Mouse (Mus musculus) neural tube, embryonic 12.5 days (tissue): ENCODE measurements at regions not wholly inside any gene's neighbourhood (a gene's known extent, or its start where the extent isn't known, plus 50 kb on each side); places are given as distances from the start of the nearest gene placed in this dataset.

Experiments used
- ATAC-seq: fragments of 200-750 bp; cut with Nextera tagmentation; 2 replicates; pipeline ENCODE4 v1.8.0; 2017; ENCODE audit warnings: low read depth, mild to moderate bottlenecking, moderate TSS enrichment, moderate library complexity; ENCODE audit not compliant: low FRiP score
- H3K27ac ChIP-seq: fragments of 300-500 bp; sonication (generic); 2 replicates; pipeline ENCODE4 v1.5.1; 2016
- H3K27me3 ChIP-seq: fragments of 300-500 bp; sonication (generic); replicated peaks from 2 replicates; pipeline ENCODE4 v1.6.1; 2016; ENCODE audit warnings: mild to moderate bottlenecking
- H3K36me3 ChIP-seq: fragments of 300-500 bp; sonication (generic); 2 replicates; pipeline ENCODE4 v1.6.1; 2016; ENCODE audit warnings: mild to moderate bottlenecking
- H3K4me1 ChIP-seq: fragments of 300-500 bp; sonication (generic); 2 replicates; pipeline ENCODE4 v1.6.1; 2016
- H3K4me2 ChIP-seq: fragments of 300-500 bp; sonication (generic); replicated peaks from 2 replicates; pipeline ENCODE4 v1.6.1; 2016; ENCODE audit warnings: mild to moderate bottlenecking
- H3K4me3 ChIP-seq: fragments of 300-500 bp; sonication (generic); 2 replicates; pipeline ENCODE4 v1.5.1; 2016
- H3K9ac ChIP-seq: fragments of 300-500 bp; sonication (generic); 2 replicates; pipeline ENCODE4 v1.6.1; 2016; ENCODE audit warnings: mild to moderate bottlenecking
- H3K9me3 ChIP-seq: fragments of 300-500 bp; sonication (generic); 2 replicates; pipeline ENCODE4 v1.6.1; 2016; ENCODE audit warnings: mild to moderate bottlenecking
- WGBS: fragments of 180-500 bp; shearing (Covaris S2); methylation state at CpG from one replicate; pipeline ENCODE4 v1.1.7; 2016; 5-methylcytosine and 5-hydroxymethylcytosine counted together

DNA sequence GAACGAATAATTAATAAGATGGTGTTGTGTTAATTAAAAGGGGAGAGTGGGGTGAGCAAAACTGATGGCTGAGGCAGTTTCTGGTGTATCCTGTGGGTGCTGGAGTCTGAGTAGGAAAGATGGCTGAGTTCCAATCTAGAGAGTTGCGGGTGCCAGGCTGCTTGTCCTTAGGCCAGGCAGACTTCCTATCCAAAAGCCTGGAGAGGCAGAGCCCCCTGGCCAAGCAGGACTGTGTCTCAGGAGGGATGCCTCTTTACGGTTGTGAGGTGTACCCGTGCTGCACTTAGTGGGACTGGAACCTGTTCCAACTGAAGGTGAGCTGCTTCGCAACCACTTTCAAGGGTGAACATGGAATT is 836.3 kb upstream of the Lrrc6 start:
- ATAC-seq = no peak
- 90% methylated on average over 5 of the region's 5 CpGs for WGBS
- Histone ChIP-seq H3K9ac (no peak overlapping the region), H3K4me1 (no peaks in the 10 kb centered on the region), H3K4me3 (no peak overlapping the region), H3K36me3 (no peaks in the 10 kb centered on the region), H3K4me2 (no peak overlapping the region), H3K27me3 (no peaks in the 10 kb centered on the region), H3K9me3 (no peaks in the 10 kb centered on the region), H3K27ac (no peak overlapping the region)

- Histone ChIP-seq H3K4me3 (no peak overlapping the region), H3K36me3 (no peaks in the 10 kb centered on the region), H3K4me2 (no peak overlapping the region), H3K4me1 (no peaks in the 10 kb centered on the region), H3K9me3 (no peaks in the 10 kb centered on the region), H3K27me3 (no peaks in the 10 kb centered on the region), H3K27ac (no peak overlapping the region), H3K9ac (no peak overlapping the region)
- no peak for ATAC-seq
- WGBS = 57% methylated on average over 5 of the region's 5 CpGs
These were observed 835.8 kb upstream of the Lrrc6 start for GRCm38 (mm10) chr15:67336294-67337039.

GRCm38 (mm10) chr15:67332521-67332920 is 831.8 kb upstream of the Lrrc6 start:
- WGBS = 88% methylated on average over 1 of the region's 1 CpGs
- no peak overlapping the region for H3K27ac ChIP-seq
- H3K4me2 ChIP-seq = no peak overlapping the region
- no peak for ATAC-seq
- no peaks in the 10 kb centered on the region for H3K36me3 ChIP-seq
- no peaks in the 10 kb centered on the region for H3K4me1 ChIP-seq
- no peaks in the 10 kb centered on the region for H3K27me3 ChIP-seq
- H3K9ac ChIP-seq = no peak overlapping the region
- no peaks in the 10 kb centered on the region for H3K9me3 ChIP-seq
- no peak overlapping the region for H3K4me3 ChIP-seq

DNA sequence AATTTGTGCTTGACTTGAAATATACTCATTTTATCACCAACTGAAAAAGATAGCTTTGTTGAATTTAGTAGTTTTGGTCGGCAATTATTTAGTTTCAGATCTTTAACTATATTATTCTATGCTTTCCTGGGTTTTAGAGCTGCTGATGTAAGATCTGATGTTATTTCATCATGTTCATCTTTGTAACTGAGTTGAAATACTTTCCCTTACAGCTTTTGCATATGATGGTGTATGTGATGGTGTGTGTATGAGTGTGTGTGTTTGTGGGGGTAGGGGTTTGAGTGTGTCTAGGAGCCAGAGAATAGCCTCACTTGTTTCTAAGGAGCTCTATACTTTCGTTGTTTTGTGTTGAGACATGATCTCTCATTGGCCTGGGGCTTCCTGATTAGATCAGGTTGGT is 819.6 kb upstream of the Lrrc6 start:
- Histone ChIP-seq H3K9ac (no peak overlapping the region), H3K9me3 (no peaks in the 10 kb centered on the region), H3K4me3 (no peak overlapping the region), H3K27me3 (no peaks in the 10 kb centered on the region), H3K4me2 (no peak overlapping the region), H3K36me3 (no peaks in the 10 kb centered on the region), H3K27ac (no peak overlapping the region), H3K4me1 (no peaks in the 10 kb centered on the region)
- 91% methylated on average over 2 of the region's 2 CpGs for WGBS
- no peak for ATAC-seq

- Histone ChIP-seq H3K9me3 (no peaks in the 10 kb centered on the region), H3K9ac (no peak overlapping the region), H3K4me1 (no peaks in the 10 kb centered on the region), H3K27ac (no peak overlapping the region), H3K4me3 (no peak overlapping the region), H3K27me3 (no peaks in the 10 kb centered on the region), H3K4me2 (no peak overlapping the region), H3K36me3 (no peaks in the 10 kb centered on the region)
- 89% methylated on average over 1 of the region's 1 CpGs for WGBS
- ATAC-seq = no peak
These were observed 814.5 kb upstream of the Lrrc6 start for GRCm38 (mm10) chr15:67315202-67315601.

- Histone ChIP-seq H3K36me3 (no peaks in the 10 kb centered on the region), H3K9ac (no peak overlapping the region), H3K27ac (no peak overlapping the region), H3K9me3 (no peaks in the 10 kb centered on the region), H3K27me3 (no peaks in the 10 kb centered on the region), H3K4me3 (no peak overlapping the region), H3K4me1 (no peaks in the 10 kb centered on the region), H3K4me2 (no peak overlapping the region)
- no peak for ATAC-seq
These were observed 812.9 kb upstream of the Lrrc6 start for GRCm38 (mm10) chr15:67313648-67314047.

DNA sequence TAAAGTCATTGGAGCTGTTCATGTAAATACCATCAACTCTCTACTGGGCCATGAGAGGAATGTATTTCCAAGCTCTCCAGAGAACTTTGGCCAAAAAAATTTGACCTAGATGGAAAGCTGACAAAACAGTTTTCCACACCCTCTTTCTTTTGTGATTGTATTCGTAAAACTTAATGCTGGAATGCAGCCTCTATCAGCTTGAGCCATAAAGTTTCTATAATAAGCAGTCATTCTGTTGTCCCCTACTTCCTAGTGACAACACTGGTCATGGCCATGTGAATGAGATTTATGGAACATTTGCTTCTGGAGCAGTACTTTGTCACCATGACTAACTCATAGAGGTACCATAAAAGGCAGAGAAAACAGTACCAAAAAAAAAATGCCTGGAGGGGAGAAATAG is 805.0 kb upstream of the Lrrc6 start:
- H3K4me2 ChIP-seq = no peak overlapping the region
- H3K4me3 ChIP-seq = no peak overlapping the region
- ATAC-seq = no peak
- H3K36me3 ChIP-seq = no peaks in the 10 kb centered on the region
- H3K9me3 ChIP-seq = no peaks in the 10 kb centered on the region
- no peaks in the 10 kb centered on the region for H3K27me3 ChIP-seq
- WGBS = 51% methylated on average over 1 of the region's 1 CpGs
- H3K9ac ChIP-seq = no peak overlapping the region
- no peak overlapping the region for H3K27ac ChIP-seq
- no peaks in the 10 kb centered on the region for H3K4me1 ChIP-seq

GRCm38 (mm10) chr15:67303804-67304203 is 803.1 kb upstream of the Lrrc6 start:
- H3K27me3 ChIP-seq = no peaks in the 10 kb centered on the region
- no peak for ATAC-seq
- no peak overlapping the region for H3K4me2 ChIP-seq
- H3K4me1 ChIP-seq = no peaks in the 10 kb centered on the region
- 88% methylated on average over 1 of the region's 1 CpGs for whole genome bisulfite sequencing
- H3K4me3 ChIP-seq = no peak overlapping the region
- H3K27ac ChIP-seq = no peak overlapping the region
- no peak overlapping the region for H3K9ac ChIP-seq
- no peaks in the 10 kb centered on the region for H3K9me3 ChIP-seq
- H3K36me3 ChIP-seq = no peaks in the 10 kb centered on the region

DNA sequence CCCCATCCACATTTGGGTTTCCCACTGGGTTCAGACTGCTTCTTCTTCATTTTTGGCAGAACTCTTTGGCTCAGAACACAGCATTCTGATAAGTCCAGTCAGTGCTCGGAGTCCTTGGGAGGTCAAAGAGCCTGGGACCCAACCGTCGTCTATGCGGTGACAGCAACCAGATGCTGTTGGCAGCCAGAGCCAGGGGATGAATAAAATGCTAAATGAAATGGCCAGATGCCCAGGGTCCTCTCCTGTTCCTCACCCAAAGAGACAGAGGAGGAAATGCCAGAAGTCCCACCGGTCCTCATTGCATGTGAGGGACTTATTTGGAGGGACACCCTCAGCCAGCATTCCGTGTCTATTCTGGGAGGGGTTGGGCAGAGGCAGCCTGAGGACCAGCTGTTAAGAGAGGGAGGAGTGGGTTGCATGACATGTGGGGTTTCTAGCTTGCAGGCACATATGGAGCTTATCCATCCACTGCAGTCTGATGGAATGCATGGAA is 801.2 kb upstream of the Lrrc6 start:
- no peak overlapping the region for H3K4me2 ChIP-seq
- H3K36me3 ChIP-seq = no peaks in the 10 kb centered on the region
- H3K4me1 ChIP-seq = no peaks in the 10 kb centered on the region
- no peaks in the 10 kb centered on the region for H3K9me3 ChIP-seq
- 85% methylated on average over 6 of the region's 6 CpGs for WGBS
- no peak for ATAC-seq
- H3K27me3 ChIP-seq = no peaks in the 10 kb centered on the region
- H3K4me3 ChIP-seq = no peak overlapping the region
- no peak overlapping the region for H3K27ac ChIP-seq
- H3K9ac ChIP-seq = no peak overlapping the region

DNA sequence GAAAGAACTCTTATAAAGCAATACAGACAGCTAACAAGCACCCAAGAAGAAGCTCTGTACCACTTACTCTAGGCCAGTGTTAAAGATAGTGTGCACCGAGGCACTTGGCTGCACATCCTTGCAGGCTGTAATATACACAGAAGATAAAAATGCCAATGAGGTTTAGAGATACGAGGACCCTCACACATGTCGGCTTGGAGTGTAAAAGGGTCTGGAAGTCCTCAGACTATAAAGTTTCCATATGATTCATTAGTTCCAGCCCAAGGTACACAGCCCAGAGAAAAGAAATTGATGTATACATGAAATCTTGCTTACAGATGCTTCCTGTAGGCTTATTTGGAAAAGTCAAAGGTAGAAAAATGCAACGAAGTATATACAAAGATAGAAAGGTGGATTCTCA is 800.3 kb upstream of the Lrrc6 start:
- Histone ChIP-seq H3K4me2 (no peak overlapping the region), H3K4me1 (no peaks in the 10 kb centered on the region), H3K9ac (no peak overlapping the region), H3K4me3 (no peak overlapping the region), H3K27ac (no peak overlapping the region), H3K36me3 (no peaks in the 10 kb centered on the region), H3K9me3 (no peaks in the 10 kb centered on the region), H3K27me3 (no peaks in the 10 kb centered on the region)
- 77% methylated on average over 4 of the region's 4 CpGs for WGBS
- no peak for ATAC-seq

GRCm38 (mm10) chr15:67294797-67295196 is 794.1 kb upstream of the Lrrc6 start:
- 100% methylated on average over 1 of the region's 1 CpGs for WGBS
- H3K9me3 ChIP-seq = no peaks in the 10 kb centered on the region
- H3K4me2 ChIP-seq = no peak overlapping the region
- H3K27me3 ChIP-seq = no peaks in the 10 kb centered on the region
- H3K4me1 ChIP-seq = no peaks in the 10 kb centered on the region
- no peak overlapping the region for H3K27ac ChIP-seq
- no peak for ATAC-seq
- no peak overlapping the region for H3K9ac ChIP-seq
- no peak overlapping the region for H3K4me3 ChIP-seq
- H3K36me3 ChIP-seq = no peaks in the 10 kb centered on the region

DNA sequence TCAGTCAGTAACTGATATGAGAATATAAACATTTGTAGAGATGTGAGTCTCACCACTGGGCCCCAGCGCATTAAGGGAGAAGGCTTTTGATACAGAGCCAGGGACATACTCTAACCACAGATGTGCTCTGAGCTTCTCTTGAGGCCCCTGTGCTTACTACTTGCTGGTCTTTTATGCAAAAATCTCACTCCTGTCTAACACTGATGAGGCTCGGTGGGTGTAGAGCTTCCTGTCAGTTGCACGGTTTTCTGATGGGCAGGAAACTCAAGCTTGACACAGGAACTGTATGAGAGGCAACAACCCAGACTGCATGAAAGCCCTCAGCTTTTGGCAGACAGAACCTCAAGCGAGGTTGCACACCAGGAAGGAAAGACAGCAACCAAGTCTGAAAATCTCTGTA is 789.0 kb upstream of the Lrrc6 start:
- H3K27ac ChIP-seq = no peak overlapping the region
- no peaks in the 10 kb centered on the region for H3K36me3 ChIP-seq
- no peak for ATAC-seq
- H3K4me1 ChIP-seq = no peaks in the 10 kb centered on the region
- no peaks in the 10 kb centered on the region for H3K9me3 ChIP-seq
- H3K9ac ChIP-seq = no peak overlapping the region
- H3K4me3 ChIP-seq = no peak overlapping the region
- no peak overlapping the region for H3K4me2 ChIP-seq
- 78% methylated on average over 4 of the region's 4 CpGs for WGBS
- H3K27me3 ChIP-seq = no peaks in the 10 kb centered on the region

DNA sequence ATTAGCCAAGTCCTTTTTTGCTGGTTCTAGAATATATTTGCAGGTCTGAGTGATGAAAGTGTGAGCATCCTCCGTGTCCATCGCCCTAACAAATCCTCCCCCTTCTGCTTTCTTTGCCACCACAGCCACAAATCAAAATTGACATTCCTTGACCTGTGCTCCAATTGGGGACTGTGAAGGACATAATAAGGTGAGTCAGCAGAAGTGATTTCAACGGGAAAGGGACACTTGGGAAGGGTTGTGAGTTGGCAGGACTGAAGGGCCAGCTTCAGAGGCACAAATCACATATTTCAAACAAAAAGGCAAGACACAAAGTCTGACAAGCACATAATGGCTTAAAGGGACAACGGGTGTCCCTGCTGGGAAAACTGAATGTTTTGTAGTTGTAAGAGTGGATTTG is 784.2 kb upstream of the Lrrc6 start:
- no peak overlapping the region for H3K9ac ChIP-seq
- no peak overlapping the region for H3K4me2 ChIP-seq
- no peak for ATAC-seq
- no peaks in the 10 kb centered on the region for H3K9me3 ChIP-seq
- no peaks in the 10 kb centered on the region for H3K27me3 ChIP-seq
- H3K4me1 ChIP-seq = no peaks in the 10 kb centered on the region
- no peaks in the 10 kb centered on the region for H3K36me3 ChIP-seq
- H3K4me3 ChIP-seq = no peak overlapping the region
- WGBS = 39% methylated on average over 4 of the region's 4 CpGs
- H3K27ac ChIP-seq = no peak overlapping the region
